Mouse (Mus musculus) myocyte (in vitro differentiated cells): ENCODE results near the gene Spsb3. TPM values are rescaled to one million over a fixed set of nuclear protein-coding genes. Genes with fewer than 3 reads are reported as not detected.
A peak's percentile ranks its signal among the peaks of the same experiment; 100 is the strongest.

Experiments
- H3K27me3 ChIP-seq: one replicate; pipeline ENCODE4 v1.6.1; 2011; ENCODE audit not compliant: control insufficient read depth, insufficient read depth, insufficient read length
- H3K36me3 ChIP-seq: one replicate; pipeline ENCODE4 v1.6.1; 2011; ENCODE audit not compliant: control insufficient read depth, insufficient read depth
- H3K4me2 ChIP-seq: one replicate; pipeline ENCODE4 v1.6.1; 2011; ENCODE audit warnings: low read depth, control low read depth
- H3K4me3 ChIP-seq: one replicate; pipeline ENCODE4 v1.5.1; 2011; ENCODE audit warnings: mild to moderate bottlenecking, control low read depth, moderate library complexity
- H3K79me2 ChIP-seq: one replicate; pipeline ENCODE4 v1.6.1; 2011; ENCODE audit not compliant: control insufficient read depth, insufficient read depth
- H3ac ChIP-seq: one replicate; pipeline ENCODE4 v1.6.1; 2011; ENCODE audit not compliant: control insufficient read depth, insufficient read length
- CEBPB ChIP-seq: IDR thresholded peaks from 2 replicates; pipeline ENCODE4 v1.6.1; 2011; ENCODE audit warnings: mild to moderate bottlenecking, moderate library complexity; ENCODE audit not compliant: poor library complexity, insufficient read depth, severe bottlenecking
- E2F4 ChIP-seq: IDR thresholded peaks from one replicate; pipeline ENCODE4 v1.6.1; 2011; ENCODE audit warnings: mild to moderate bottlenecking, control low read depth, moderate library complexity; ENCODE audit not compliant: insufficient read depth
- MAX ChIP-seq: IDR thresholded peaks from one replicate; pipeline ENCODE4 v1.6.1; 2011; ENCODE audit warnings: low read depth, mild to moderate bottlenecking, control low read depth
- MYOD1 ChIP-seq, 3 experiments: IDR thresholded peaks; one replicate each; pipeline ENCODE4 v1.6.1; 2011; ENCODE audit warnings: control low read depth in 2 of 3, low read depth in 2 of 3, mild to moderate bottlenecking in 2 of 3, moderate library complexity in 1 of 3; ENCODE audit not compliant: insufficient read length in 2 of 3, control insufficient read depth in 1 of 3
- MYOG ChIP-seq, 3 experiments: IDR thresholded peaks; one replicate each; pipeline ENCODE4 v1.6.1; 2011; ENCODE audit warnings: control low read depth in 2 of 3, low read depth in 2 of 3, mild to moderate bottlenecking in 2 of 3; ENCODE audit not compliant: insufficient read length in 2 of 3, control insufficient read depth in 1 of 3, insufficient read depth in 1 of 3
- POLR2A ChIP-seq: IDR thresholded peaks from one replicate; pipeline ENCODE4 v1.6.1; 2011; ENCODE audit warnings: low read depth, mild to moderate bottlenecking, control low read depth, moderate library complexity; ENCODE audit not compliant: insufficient read length
- POLR2AphosphoS2 ChIP-seq: IDR thresholded peaks from one replicate; pipeline ENCODE4 v1.6.1; 2011; ENCODE audit warnings: low read depth, control low read depth; ENCODE audit not compliant: insufficient read length
- REST ChIP-seq: IDR thresholded peaks from one replicate; pipeline ENCODE4 v1.6.1; 2011; ENCODE audit warnings: mild to moderate bottlenecking, control low read depth, moderate library complexity; ENCODE audit not compliant: insufficient read depth, insufficient read length
- SRF ChIP-seq: IDR thresholded peaks from one replicate; pipeline ENCODE4 v1.6.1; 2011; ENCODE audit warnings: low read depth; ENCODE audit not compliant: control insufficient read depth, insufficient read length
- TCF12 ChIP-seq: IDR thresholded peaks from one replicate; pipeline ENCODE4 v1.6.1; 2011; ENCODE audit warnings: mild to moderate bottlenecking, control low read depth; ENCODE audit not compliant: poor library complexity, insufficient read depth, severe bottlenecking
- TCF3 ChIP-seq: IDR thresholded peaks from one replicate; pipeline ENCODE4 v1.6.1; 2011; ENCODE audit warnings: low read depth, control low read depth; ENCODE audit not compliant: insufficient read length
- USF1 ChIP-seq: IDR thresholded peaks from one replicate; pipeline ENCODE4 v1.6.1; 2011; ENCODE audit warnings: low read depth, mild to moderate bottlenecking, control low read depth, moderate library complexity
- polyA plus RNA-seq: library from polyadenylated mRNA; unstranded; fragments of >200 nt; fragmentation: generic; extraction: Trizol; gene quantifications from one replicate; pipeline ENCODE4 v1.2.1, GENCODE M21; 2012; ENCODE audit warnings: missing spikeins

Spsb3 gene
- polyA plus RNA-seq, 1 experiment = 46.6 TPM

DNA sequence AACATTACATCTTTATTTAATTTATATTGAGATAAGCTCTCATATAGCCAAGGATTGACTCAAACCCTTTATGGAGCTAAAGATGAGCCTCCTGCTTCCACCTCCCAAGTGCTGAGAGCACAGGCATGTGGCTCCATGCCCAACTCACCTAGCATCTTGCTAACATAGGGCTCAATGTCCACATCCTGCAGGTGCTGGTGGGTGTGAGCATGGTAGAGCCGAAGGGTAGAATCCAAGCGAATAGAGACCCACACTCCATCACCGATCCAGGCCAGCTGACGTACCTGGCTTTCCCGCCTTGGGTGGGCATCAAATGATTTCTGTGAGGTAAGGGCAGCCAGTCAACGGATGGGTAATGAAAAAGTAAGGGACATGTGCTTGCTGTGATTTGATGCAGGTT, 13.6 kb downstream of the Spsb3 start:
- H3ac ChIP-seq = no peak overlapping the region
- no peak overlapping the region for H3K4me3 ChIP-seq
- no peak for TF ChIP-seq SRF
- TF ChIP-seq MYOG (IDR thresholded peaks at IDR 0.05; ENCODE audit: control insufficient read depth in 1 of 3, insufficient read depth in 1 of 3, insufficient read length in 2 of 3, low read depth in 2 of 3) = no peak
- TF ChIP-seq POLR2AphosphoS2 = peak; percentile 12
- no peaks in the 10 kb centered on the region for H3K27me3 ChIP-seq
- H3K4me2 ChIP-seq = no peak overlapping the region
- no peaks in the 10 kb centered on the region for H3K79me2 ChIP-seq
- H3K36me3 ChIP-seq = peaks cover 24% of the 10 kb centered on the region

DNA sequence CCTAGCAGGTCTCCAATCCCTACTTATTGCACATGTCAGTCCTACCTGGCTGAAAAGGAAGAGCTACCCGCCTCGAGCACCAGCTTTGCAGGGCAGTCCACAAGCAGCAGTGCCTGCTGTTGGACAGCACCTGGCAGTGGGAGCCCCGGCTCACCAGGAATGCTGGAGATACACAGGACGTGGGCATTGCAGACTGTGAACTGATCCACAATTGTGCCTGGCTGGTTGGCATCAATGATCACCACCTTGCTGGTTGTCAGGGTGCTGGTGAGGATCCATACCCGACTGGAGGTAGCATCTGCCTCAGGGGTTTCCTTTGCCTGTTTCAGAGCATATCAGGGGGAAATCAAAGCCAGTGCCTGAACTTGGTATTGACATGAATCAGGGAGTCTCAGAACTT, 15.7 kb downstream of the Spsb3 start:
- Histone ChIP-seq H3K4me2 (no peak overlapping the region), H3K79me2 (no peaks in the 10 kb centered on the region), H3K36me3 (peaks cover 31% of the 10 kb centered on the region), H3K4me3 (no peak overlapping the region), H3ac (no peak overlapping the region), H3K27me3 (no peaks in the 10 kb centered on the region)
- TF ChIP-seq POLR2AphosphoS2 (peak; percentile 18), E2F4 (no peak)

DNA sequence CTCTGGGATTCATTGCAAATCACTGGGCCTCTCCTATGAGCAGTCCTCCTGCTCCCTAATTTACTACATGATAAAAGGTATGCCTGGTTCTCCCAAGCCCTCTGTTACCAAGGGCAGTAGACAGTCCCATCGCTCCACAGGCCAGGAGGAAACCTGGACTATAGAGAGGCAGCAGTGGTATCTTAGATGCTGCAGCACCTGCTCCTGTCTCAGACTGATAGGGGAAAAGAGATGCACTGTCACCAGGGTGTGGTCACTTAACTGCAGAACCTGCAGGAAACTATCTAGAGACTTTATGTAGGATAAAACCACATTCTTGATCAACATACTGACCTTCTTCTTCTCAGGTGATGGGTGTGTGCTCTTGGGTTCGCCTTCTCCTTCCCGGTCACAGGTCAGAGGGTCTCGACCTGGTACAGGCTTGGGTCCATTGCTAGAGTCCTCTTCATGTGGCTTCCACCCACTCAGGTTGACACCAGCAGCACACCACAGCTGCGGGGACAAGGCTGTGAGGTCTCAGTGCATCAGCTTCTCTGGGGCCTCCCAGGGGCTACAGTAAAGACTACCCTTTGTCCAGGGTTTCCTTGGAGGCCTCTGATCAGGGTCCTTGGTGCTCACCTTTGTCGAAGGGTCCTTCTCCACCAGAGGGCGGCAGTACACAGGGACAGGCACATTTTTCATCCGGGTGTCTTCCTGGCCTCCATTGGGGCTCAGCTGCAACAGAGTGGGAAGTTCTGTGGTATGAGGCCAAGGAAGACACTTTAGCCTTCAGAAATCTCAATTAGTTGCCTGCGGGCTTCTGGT, 16.4 kb downstream of the Spsb3 start:
- H3K36me3 ChIP-seq = peaks cover 35% of the 10 kb centered on the region
- no peaks in the 10 kb centered on the region for H3K27me3 ChIP-seq
- no peak overlapping the region for H3K4me2 ChIP-seq
- H3K4me3 ChIP-seq = no peak overlapping the region
- H3ac ChIP-seq = no peak overlapping the region
- no peak for TF ChIP-seq MYOD1 (IDR thresholded peaks at IDR 0.05; ENCODE audit: control insufficient read depth in 1 of 3, insufficient read length in 2 of 3, low read depth in 2 of 3)
- no peak for TF ChIP-seq MYOG (IDR thresholded peaks at IDR 0.05; ENCODE audit: control insufficient read depth in 1 of 3, insufficient read depth in 1 of 3, insufficient read length in 2 of 3, low read depth in 2 of 3)
- no peak for TF ChIP-seq REST
- no peak for TF ChIP-seq POLR2A
- TF ChIP-seq USF1 = no peak
- no peak for TF ChIP-seq E2F4
- TF ChIP-seq POLR2AphosphoS2 = no peak
- no peak for TF ChIP-seq SRF
- no peak for TF ChIP-seq TCF3
- TF ChIP-seq TCF12 = no peak
- TF ChIP-seq MAX = no peak
- no peak for TF ChIP-seq CEBPB
- H3K79me2 ChIP-seq = no peaks in the 10 kb centered on the region

DNA sequence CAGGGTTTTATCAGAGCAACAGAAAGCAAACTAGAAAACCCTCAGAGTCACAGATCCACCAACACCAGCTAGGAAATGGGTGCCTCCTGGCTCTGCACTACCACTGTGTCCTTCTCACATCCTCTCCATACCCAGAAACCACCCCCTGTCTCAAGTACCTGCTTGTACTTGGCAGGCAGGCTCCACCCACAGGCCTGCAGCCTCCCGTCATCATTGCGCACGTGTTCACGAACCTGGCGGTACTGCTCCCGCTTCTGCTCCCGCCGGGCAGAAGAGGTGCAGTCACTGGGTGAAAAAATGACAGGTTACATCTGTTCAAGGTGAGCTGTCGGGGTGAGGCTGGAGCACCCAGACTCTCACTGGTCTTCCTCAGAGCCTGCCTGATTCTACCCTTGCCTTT, 17.3 kb downstream of the Spsb3 start:
- no peak for TF ChIP-seq REST
- TF ChIP-seq POLR2AphosphoS2 = peak; percentile 50
- H3K4me2 ChIP-seq = no peak overlapping the region

DNA sequence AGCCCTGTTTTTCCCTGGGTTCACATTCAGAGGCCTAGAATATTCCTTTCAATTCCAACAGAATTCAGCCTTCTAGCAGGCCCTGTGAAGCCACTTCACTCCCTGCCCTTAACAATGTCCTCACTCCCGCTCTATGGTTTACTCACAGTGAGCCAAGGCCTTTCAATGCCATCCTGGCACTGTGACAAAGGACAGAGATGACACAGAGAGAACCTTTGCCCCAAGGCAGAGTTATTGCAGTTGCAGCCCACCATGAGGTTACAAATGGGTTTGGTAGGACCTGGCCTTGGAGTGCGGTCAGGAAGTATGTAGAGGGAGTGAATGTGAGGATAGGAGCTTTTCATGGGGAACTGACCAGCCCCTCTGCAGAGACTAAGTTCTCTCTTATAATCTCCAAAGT, 21.1 kb downstream of the Spsb3 start:
- Histone ChIP-seq H3K27me3 (no peaks in the 10 kb centered on the region), H3ac (no peak overlapping the region), H3K4me2 (no peak overlapping the region), H3K79me2 (no peaks in the 10 kb centered on the region), H3K4me3 (no peak overlapping the region), H3K36me3 (peaks cover 43% of the 10 kb centered on the region)
- TF ChIP-seq REST = no peak
- TF ChIP-seq E2F4 = no peak
- TF ChIP-seq USF1 = no peak
- TF ChIP-seq MYOD1 (IDR thresholded peaks at IDR 0.05; ENCODE audit: control insufficient read depth in 1 of 3, insufficient read length in 2 of 3, low read depth in 2 of 3) = no peak
- TF ChIP-seq MYOG (IDR thresholded peaks at IDR 0.05; ENCODE audit: control insufficient read depth in 1 of 3, insufficient read depth in 1 of 3, insufficient read length in 2 of 3, low read depth in 2 of 3) = no peak

More for the DNA sequence above, 17.3 kb downstream of the Spsb3 start:
- Histone ChIP-seq H3K27me3 (no peaks in the 10 kb centered on the region), H3K36me3 (peaks cover 39% of the 10 kb centered on the region), H3K4me3 (no peak overlapping the region), H3ac (no peak overlapping the region), H3K79me2 (no peaks in the 10 kb centered on the region)

DNA sequence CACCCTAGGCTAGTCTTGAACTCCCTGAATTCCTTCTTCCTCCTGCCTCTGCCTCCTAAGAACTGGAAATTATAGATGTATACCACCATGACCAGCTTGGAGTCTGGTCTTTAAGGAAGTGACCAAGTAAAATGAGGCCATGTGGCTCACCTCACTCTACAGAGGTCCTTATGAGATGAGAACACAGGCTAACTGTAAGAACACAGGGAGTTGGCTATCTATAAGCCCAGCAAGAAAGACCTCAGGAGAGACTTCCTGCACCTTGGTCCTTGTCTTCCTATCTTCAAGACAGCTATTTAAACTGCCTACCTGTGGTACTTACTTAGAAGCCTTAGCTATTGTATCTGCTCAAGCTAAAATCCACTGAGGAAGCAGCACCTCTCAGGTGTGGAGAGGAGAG, 27.5 kb downstream of the Spsb3 start:
- no peaks in the 10 kb centered on the region for H3K27me3 ChIP-seq
- TF ChIP-seq SRF = no peak
- H3K4me2 ChIP-seq = no peak overlapping the region
- no peak overlapping the region for H3ac ChIP-seq
- H3K79me2 ChIP-seq = no peaks in the 10 kb centered on the region
- H3K4me3 ChIP-seq = no peak overlapping the region
- H3K36me3 ChIP-seq = peaks cover 73% of the 10 kb centered on the region
